Mouse (Mus musculus) gastrocnemius, postnatal 4 days (tissue): Measurements from ENCODE around the gene Ufc1. TPM values are rescaled to one million over a fixed set of nuclear protein-coding genes. Genes with fewer than 3 reads are reported as not detected.
"Not testable (repeated sequence)": the region's sequence is repeated elsewhere in the genome, so short reads cannot be mapped to it uniquely, and the experiment has no call there.

Experiments
- DNase-seq, 2 experiments: peaks; one replicate each; pipeline ENCODE4 v3.0.0; 2021 to 2022; ENCODE audit warnings: low spot score in 2 of 2, mixed read lengths in 2 of 2
- long read RNA-seq, 2 experiments: library from polyadenylated mRNA; stranded (forward); transcript quantifications; one replicate each; pipeline ENCODE4 v2.0.0; 2021
- total RNA-seq, 2 experiments: library from RNA; stranded (reverse); gene quantifications; 2 replicates each; pipeline ENCODE4 v1.2.3; 2021

Gene Ufc1
- total RNA-seq: 10 to 100 TPM; 88.1 to 89.8 TPM
- long read RNA-seq, experiment 1, transcript Ufc1-201 (7 exons, 1,007 nt): minor isoform, 11 of 50 reads
- long read RNA-seq, experiment 1, transcript Ufc1-202 (6 exons, 914 nt): major isoform, 31 of 50 reads
- long read RNA-seq, experiment 1, partial matches to known transcripts: 2 of 50 reads
- long read RNA-seq, experiment 1, other reads (novel, unspliced or antisense): 5 of 50 reads
- long read RNA-seq, experiment 2, transcript Ufc1-202 (6 exons, 914 nt): major isoform, 36 of 48 reads
- long read RNA-seq, experiment 2, transcript Ufc1-201 (7 exons, 1,007 nt): minor isoform, 8 of 48 reads
- long read RNA-seq, experiment 2, partial matches to known transcripts: 0 of 48 reads
- long read RNA-seq, experiment 2, other reads (novel, unspliced or antisense): 4 of 48 reads

DNA sequence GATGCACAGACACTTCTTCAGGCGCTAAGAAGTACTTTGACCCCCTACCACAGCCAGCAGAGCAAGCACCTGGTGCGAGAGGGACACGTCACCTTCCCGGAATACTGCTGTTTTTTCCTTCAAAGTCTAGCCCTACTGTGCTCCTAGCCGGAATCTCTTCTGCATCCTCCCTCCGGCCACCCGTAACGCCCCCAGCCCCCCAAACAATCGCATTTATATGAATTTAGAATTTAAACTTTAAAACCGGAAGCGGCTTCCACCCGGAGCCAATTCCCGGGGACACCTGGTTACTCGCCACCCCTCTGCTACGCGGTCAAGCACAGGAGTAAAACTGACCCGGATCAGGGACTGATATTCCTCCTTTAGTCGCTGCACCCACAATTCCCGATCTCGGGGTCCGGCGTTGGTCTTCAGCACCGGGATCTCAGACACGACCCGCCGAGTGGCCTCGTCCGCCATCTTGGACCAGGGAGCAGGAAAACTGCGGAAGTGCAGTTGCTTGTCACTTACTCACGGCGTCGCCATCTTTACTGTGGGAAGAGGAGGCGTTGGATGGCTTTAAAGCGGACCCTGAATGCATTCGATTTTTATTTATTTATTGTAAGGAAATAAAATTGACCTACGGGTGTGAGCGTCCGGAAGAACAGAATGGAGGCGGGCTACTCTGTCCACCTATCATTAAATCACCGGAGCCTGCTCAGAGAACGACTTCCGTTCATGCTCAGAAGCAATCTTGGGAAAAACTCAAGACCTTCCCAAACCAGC lies at the start of gene Ufc1:
Ufc1 (minus strand) TSS at position 727 of the 765 bp plus-strand sequence.
- DNase-seq: peak in 1 of 2 experiments; percentile 79

DNA sequence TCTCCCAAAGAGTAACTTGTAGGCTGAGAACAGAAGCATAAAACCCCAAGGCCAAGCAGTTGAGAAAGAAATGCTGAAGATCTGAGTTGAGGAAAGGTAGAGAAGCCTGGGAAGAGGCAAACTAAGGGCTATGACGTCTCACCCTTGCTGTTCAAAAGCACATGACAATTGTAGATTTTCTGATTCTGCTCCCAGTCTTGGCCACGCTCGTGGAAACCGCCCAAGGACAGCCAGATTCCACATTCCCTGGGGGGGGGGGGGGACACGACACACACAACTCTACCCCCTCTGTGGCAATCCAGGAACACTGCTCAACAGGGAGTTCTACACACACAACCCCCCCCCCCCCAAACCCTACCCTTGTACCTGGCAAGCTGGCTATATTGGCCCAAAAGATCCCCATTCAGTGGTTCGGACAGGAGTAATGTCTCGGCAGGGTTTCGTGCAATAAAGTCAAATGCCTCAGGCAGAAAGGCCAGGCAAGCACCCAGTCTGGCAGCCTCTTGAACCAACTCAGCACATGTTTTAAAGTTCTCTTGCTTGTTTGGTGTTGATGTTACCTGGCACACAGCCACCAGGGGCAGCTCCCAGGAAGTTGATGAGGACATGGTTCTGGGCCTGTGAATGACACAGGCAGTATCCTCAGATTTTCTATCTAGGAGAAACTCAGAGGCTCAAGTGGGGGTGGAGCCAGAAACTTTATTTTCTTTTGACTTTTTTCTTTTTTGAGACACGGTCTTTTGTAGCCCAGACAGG lies 49.3 kb upstream of the Ufc1 start:
- DNase-seq: peak in 1 of 2 experiments; percentile 37

DNA sequence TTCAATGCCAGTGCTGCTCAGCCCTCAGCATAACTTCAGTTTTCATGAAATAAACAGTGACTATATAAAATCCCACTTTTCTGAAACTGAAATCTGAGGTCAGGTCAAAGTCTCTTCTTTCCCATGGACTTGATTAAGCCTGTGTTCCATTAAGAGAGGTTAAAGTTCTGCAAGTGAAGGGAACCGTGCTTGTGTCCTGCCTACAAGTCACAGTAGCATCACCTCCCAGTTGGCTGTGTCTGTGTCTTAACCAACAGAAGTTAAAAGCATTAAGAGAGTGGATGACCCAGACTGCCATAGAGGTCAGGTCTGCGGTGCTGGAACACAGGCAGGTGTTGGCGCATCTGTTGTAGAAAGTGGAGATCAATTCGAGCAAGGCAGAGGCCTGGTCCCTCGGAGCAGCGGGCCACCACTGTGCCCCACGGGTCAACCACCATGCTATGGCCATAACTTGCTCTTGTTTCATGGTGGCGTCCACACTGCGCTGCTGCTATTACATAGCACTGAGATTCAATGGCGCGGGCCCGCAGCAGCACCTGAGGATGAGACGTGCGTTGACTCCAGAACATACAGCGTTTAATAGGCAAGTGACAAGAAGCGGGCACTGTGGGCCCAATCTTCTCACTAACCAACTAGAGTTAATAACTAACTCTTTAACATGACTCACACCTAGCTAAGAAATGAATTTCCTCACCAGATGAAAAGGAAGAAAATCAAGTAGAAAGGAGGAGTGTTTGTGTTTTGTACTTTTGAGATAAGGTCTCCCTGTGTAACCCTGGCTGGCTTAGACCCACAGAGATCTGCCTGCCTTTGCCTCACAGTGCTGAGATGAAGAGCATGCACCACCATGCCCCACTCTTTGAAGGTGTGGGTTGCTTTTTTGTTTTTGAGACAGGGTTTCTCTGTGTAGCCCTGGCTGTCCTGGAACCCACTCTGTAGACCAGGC lies 47.7 kb upstream of the Ufc1 start:
- no peak for DNase-seq

DNA sequence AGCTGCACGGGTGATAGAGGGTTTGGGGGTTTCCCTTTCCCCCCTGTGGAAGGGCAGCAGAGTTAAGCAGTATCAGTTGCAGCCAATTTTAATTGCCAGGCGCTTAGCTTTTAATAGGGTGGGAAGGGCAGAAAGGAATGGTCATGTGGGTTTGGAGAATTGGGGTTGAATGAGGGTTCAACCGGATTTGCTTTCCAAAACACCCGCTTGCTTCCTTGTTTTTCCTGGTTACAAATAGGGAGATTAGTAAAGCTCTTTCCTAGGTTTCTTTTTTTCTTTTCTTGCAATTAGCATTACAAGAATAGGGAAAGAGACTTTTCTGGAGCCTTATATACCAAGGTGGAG lies 35.4 kb upstream of the Ufc1 start:
- DNase-seq: no peak

DNA sequence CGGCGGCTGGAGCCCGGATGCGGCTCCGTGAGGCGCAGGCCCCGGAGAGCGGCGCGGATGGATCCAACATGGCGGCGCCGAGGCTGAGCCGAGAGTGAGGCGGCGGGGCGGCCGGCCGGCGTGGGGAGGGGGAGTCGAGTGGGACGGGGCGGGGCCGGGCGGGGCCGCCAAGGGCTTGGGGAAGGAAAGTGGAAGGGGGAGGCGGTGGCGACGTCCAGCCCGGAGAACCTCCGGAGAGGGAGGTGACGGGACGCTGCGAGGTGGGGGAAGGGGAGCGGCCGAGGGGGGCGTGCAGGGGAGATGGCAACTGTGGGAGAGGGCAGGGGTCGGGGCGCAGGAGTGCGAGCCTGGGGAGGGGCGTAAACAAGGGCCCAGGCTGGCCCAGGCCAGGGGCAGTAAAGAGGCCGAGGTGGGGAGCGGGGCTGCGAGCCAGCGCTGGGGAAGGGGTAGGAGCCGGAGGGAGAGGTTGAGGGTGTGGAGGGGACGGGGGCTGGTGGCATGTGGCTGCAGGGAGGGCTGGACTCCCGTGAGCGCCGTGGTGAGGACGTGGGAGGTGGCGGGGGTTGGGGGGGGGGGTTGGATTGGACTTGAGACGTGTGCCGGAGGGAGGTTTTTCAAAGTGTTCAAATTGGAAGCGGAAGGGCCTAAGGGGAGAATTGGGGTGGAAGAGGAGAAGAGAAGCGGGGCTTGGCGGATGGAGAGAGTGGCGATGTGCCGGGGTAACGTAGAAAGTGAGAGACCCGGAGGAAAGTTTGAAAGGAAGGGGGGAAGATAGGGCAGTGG lies 34.8 kb upstream of the Ufc1 start:
- DNase-seq: peak in 1 of 2 experiments; percentile 85

DNA sequence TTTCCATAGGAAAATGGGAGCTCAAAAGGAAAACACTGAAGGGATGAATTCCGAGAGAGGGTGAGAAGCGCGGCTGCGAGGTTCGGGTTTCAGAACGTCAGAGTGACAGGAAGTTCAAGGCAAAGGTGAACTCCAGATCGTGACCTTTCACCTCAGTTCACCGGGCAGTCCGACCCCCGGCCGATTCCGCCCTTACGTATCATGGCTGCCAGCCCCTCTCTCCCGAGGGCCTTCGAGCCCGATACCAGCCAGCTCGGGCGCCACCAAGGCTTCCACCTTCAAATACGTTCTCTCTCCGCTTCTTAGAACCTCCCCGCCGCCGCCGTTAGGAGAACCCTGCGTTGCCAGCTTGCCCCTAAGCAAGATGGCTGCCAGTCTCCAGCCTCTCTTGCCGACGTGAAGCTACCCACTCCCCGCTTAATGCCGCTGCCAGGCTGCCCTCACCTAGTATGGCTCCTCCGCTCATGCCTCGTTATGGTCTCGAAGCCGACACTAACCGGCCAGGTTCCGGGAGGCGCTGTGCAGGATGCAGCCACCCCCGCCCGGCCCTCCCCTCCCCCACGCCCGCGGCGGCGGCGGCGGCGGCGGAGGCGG lies 34.1 kb upstream of the Ufc1 start, which contains the start of gene Dedd:
Dedd (plus strand) TSS at position 307 of the 594 bp plus-strand sequence.
- peak; percentile 77 to 90 for DNase-seq

DNA sequence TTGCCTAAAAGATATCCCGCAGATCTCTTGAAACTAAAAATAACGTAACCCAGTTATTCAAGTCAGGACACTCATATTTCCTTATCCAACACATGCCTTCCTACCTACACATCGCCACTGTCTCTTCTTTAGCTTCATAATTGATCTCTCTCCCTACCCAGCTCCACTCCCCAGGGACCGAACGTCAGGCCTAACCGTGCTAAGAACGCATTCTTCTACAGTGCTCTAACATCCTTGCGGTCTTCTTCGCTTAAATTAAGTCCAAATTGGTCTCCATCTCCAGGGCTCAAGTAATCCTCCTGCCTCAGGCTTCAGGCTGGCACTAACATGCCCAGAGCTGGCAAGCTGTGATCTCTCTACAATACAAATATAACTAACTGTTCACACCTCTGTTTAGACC lies 33.4 kb upstream of the Ufc1 start:
- no peak for DNase-seq

DNA sequence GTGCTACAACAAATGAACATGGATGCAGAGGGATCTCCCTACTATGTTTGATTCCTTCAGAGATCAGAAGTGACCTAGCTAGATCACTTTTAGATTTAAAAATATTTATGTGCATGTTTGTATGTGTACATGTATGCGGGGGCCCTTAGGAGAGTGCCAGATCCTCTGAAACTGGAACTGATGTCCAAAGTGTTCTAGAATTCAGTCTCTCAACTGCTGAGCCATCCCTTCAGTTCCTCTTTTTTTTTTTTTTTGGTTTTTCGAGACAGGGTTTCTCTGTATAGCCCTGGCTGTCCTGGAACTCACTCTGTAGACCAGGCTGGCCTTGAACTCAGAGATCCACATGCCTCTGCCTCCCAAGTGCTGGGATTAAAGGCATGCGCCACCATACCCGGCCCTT lies 31.8 kb upstream of the Ufc1 start:
- DNase-seq: not testable (repeated sequence)

DNA sequence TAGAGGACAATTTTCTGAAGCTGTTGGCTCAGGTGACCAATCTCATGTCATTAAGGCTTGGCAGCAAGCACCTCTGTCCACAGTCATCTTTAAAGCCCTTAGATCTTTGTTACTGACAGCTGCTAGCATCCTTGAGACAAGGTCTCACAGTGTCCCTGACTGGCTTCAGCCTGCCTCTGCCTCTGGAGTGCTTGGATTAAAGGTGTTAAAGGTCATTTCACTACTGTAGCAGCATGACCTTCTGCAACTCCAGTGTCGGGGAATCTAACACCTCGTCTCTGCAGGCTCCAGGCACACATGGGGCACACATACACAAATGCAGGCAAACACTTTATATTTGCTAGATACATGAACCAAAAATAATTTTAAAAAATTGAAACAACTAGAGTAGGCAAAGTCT lies 30.7 kb upstream of the Ufc1 start:
- no peak for DNase-seq

DNA sequence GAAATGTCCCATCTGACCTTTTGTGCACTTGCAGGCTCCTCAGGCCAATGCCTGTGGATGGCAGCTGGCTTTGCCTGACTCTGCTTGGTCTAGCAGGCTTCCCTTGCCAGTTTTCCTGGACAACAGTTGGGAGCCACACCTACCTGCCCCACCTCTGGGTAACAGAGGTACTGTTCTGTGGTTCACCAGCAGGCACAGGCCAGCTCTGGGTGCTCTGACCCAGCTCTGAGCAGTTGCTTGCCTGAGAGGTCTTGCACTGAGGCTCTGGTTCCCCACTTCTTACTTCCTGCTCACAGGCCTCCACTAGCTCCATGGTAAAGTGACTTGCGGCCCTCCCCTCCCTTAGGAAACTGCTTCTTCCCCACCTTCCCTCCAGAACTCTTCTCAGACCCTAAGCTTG lies 27.2 kb upstream of the Ufc1 start:
- DNase-seq: no peak

DNA sequence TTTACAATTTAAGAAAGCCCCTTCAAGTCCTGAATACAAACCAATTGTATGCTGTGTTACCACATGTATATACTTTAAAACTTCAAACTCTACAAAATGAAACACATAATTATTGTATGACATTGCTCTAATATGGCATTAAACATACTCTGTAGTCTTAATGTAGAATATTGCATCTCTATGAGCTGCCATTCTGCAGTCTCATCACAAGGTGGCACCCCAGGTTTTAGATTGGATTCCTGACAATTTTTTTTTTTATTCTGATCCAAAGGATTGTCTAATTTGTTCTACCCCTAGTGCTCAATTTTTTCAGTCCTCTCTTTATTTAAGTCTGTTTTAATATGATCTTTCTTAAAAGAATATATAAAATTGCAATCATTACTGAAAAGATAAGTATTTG lies 26.6 kb upstream of the Ufc1 start:
- no peak for DNase-seq

DNA sequence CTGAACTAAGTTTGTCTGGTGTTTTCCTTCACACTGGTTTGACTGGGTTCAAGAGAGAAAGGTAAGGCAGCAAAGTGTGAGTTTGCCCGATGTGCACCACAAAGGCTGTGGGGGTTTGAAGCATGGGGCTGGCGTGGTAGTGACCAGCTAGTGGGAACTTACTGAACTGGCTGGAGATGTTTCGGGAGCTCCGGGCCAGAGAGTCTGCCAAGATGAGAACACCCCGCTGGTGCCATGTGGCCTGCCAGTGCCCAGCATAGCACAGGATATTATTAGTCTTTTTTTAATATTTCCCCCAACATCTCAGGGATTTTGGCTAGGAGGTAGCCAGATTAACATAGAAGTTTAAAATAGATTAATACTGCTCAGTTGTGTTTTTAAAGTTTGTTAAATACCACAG lies 25.3 kb upstream of the Ufc1 start:
- DNase-seq: no peak

DNA sequence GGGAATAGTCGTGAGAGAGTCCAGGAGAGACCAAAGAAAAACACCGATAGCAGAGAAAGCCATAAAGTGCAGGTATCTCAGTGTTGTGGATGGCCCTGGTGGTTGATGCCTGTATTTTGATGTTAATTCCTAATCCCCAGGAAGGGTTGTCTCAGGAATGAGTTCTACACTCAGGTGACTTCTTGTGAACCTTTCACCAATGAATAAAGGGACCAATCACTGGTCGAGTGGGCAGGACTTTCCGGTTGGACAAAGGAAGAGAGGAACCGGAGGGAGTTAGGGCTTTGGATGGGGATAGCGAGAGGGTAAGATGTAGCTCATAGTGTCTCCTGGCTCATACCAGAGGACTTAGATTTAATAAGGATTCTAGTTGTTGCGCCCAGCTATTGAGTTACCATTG lies 24.9 kb upstream of the Ufc1 start:
- DNase-seq: no peak

DNA sequence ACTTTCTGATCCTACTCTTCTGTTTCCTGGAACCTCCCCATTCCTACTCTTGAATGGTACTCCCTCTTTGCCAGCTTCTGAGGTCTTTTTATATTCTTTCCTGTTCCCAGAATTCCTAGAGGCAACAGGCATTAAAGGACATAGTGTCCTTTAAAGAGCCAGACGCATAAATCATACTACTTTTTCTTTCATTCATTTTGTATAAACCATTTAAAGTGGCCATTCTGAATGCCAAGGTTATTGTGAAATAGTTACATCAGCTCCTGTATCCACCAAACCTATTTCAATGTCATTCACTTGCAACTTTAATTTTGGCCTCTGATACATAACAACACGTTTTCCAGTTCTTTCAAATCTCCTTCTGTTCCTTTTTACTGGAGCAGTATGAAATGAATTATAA lies 14.5 kb upstream of the Ufc1 start:
- DNase-seq: no peak

DNA sequence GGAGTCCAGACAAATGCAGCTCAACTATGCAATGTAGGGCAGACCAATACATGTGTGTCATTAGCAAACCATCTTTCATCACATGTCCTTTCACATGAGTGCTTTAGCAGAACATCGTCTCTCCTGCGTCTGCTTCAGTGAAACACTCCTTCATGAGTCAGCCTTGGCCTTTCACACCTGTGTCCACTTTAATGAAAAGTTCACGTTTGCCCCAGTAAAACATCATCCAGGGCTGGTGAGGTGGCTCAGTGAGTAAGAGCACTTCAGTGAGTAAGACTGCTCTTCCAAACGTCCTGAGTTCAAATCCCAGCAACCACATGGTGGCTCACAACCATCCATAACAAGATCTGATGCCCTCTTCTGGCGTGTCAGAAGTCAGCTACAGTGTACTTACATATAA lies 11.3 kb upstream of the Ufc1 start:
- DNase-seq: not testable (repeated sequence)

DNA sequence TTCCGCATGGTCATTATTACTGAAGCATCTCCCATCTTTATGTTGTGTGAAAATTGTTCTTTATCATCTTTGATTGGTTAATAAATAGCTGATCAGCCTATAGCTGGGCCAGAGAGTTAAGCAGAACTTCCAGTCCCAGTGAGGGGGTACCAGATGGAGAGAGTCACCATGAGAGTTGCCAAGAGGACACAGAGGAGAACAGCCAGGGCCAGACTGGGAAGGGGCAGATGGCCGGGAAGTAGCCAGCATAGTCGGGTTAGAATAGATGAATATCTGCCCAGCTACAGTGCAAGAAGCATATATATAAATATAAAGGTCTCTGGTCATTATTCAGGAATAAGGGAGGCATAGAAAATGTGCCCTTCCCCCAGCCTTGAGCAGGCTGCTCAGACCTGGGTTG lies 3.4 kb upstream of the Ufc1 start:
- no peak for DNase-seq

DNA sequence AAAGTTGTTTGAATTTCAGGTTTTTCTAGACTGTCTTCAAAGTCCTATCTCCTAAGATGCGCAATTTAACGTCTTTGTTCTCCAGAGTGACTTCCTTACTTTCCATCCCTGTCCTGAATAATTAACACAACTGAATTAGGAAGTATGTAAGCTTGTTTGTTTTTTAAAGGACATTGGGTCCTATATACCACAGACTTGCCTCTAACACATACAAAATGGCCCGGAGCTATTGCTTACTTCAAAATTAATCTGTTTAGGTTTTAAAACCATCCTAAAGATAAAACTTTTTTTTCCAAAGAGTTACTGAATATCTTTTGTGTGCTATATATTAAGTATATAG lies 209 bp upstream of the Ufc1 start:
- DNase-seq: no peak

DNA sequence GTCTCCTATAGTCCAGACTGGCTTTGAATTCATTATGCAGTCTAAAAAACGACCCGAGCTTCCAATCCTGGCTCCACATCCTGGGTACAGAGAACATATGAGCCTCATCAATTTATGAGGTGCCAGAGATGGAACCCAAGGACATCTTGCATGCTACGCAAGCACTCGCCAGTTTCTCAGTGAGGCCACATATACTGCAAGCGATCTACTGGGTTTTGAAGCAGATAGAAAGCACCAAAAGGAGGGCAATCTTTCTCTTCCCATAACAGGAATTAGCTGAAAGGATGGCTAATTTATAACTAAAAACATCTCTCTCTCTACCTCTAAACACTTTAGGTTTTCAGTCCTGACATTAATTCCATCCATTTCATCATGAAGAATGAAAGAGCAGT lies 922 bp downstream of the Ufc1 start:
- no peak for DNase-seq

DNA sequence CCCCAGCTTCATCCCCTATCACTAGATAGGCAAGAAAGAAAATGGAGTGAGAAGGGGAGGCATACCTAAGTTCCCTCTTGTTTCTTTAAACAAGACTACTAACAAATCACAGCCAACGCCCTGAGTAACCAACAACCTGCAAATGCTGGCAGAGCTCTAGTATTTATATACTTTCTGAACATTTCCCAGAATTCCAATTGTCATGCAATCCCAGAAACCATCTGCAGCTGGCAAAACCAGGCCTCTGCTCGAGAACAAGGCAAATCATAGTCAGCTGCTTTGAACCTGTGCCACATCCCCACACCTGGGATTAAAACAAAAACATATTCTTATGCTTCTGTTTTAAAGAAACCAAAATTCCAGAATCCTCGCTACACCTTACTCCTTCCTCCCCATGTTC lies 1.5 kb downstream of the Ufc1 start:
- DNase-seq: no peak

DNA sequence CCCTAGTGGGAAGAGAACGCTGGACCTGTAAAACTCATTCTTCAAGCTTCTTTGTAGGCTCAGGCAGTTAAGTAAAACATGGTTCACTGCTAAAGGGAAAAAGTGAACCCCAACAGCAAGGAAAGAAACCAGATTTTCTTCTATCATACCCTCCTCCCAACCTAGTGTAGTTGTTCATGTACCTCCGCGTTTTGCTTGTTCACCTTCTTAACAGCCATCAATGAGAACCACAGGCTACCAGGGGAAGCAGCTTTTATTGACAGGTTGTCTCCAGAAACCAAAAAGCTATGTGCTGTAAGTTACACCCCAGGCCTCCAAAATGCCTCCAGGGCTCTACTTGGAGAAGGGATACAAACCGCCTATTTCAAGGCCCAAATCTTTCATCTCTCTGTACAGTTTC lies 6.5 kb downstream of the Ufc1 start:
- no peak for DNase-seq
